Mouse (Mus musculus): ENCODE results near the gene Eva1b. TPM values are rescaled to one million over a fixed set of nuclear protein-coding genes. Genes with fewer than 3 reads are reported as not detected.

Gene Eva1b
- total RNA-seq, 2 experiments from 2014 or later: not detected

GRCm38 (mm10) chr4:126187096-126187495, 39.6 kb downstream of the Eva1b start:
- no peak for ATAC-seq (replicated peaks; ENCODE audit: low FRiP score, poor library complexity, severe bottlenecking)

GRCm38 (mm10) chr4:126190636-126191035, 43.1 kb downstream of the Eva1b start:
- no peak for ATAC-seq (replicated peaks; ENCODE audit: low FRiP score, poor library complexity, severe bottlenecking)

- no peak for ATAC-seq (replicated peaks; ENCODE audit: low FRiP score, poor library complexity, severe bottlenecking)
Measured at GRCm38 (mm10) chr4:126194216-126194615, 46.7 kb downstream of the Eva1b start.

GRCm38 (mm10) chr4:126194916-126195315, 47.4 kb downstream of the Eva1b start:
- ATAC-seq (replicated peaks; ENCODE audit: low FRiP score, poor library complexity, severe bottlenecking): no peak

- no peak for ATAC-seq (replicated peaks; ENCODE audit: low FRiP score, poor library complexity, severe bottlenecking)
Measured at GRCm38 (mm10) chr4:126197485-126197884, 49.9 kb downstream of the Eva1b start.

Other genes with a start within 250 kb of the Eva1b start
- gene Csf3r, start 123.2 kb upstream of the Eva1b start, total RNA-seq (2015; ENCODE audit: low replicate concordance): 74.2 and 86.5 TPM in 2 replicates
- gene Csf3r, start 123.2 kb upstream of the Eva1b start, total RNA-seq (2017; ENCODE audit: low replicate concordance): 18.5 and 32.1 TPM in 2 replicates
- gene Mrps15, start 100.8 kb upstream of the Eva1b start, total RNA-seq (2015; ENCODE audit: low replicate concordance): 28.2 and 37.1 TPM in 2 replicates
- gene Mrps15, start 100.8 kb upstream of the Eva1b start, total RNA-seq (2017; ENCODE audit: low replicate concordance): 3.9 and 14.2 TPM in 2 replicates
- gene Oscp1, start 89.2 kb upstream of the Eva1b start, total RNA-seq (2015; ENCODE audit: low replicate concordance): 1.2 and 3.3 TPM in 2 replicates
- gene Oscp1, start 89.2 kb upstream of the Eva1b start, total RNA-seq (2017; ENCODE audit: low replicate concordance): 2.0 and 5.8 TPM in 2 replicates
- gene Lsm10, start 51.1 kb upstream of the Eva1b start, total RNA-seq (2015; ENCODE audit: low replicate concordance): 5.6 and 14.0 TPM in 2 replicates
- gene Lsm10, start 51.1 kb upstream of the Eva1b start, total RNA-seq (2017; ENCODE audit: low replicate concordance): 2.0 and 6.5 TPM in 2 replicates
- 3.8 and 4.0 TPM in 2 replicates for gene Stk40, start 43.8 kb upstream of the Eva1b start, total RNA-seq (2015; ENCODE audit: low replicate concordance)
- gene Stk40, start 43.8 kb upstream of the Eva1b start, total RNA-seq (2017; ENCODE audit: low replicate concordance): 4.2 TPM in 2 replicates
- not detected in 2 replicates for gene Sh3d21, start 15.7 kb downstream of the Eva1b start, total RNA-seq (2015; ENCODE audit: low replicate concordance)
- 0.09 and 0.70 TPM in 2 replicates for gene Sh3d21, start 15.7 kb downstream of the Eva1b start, total RNA-seq (2017; ENCODE audit: low replicate concordance)
- gene Thrap3, start 55.0 kb downstream of the Eva1b start, total RNA-seq (2015; ENCODE audit: low replicate concordance): 40.5 and 74.0 TPM in 2 replicates
- 130 and 133 TPM in 2 replicates for gene Thrap3, start 55.0 kb downstream of the Eva1b start, total RNA-seq (2017; ENCODE audit: low replicate concordance)
- gene Map7d1, start 108.6 kb downstream of the Eva1b start, total RNA-seq (2015; ENCODE audit: low replicate concordance): 3.3 and 7.3 TPM in 2 replicates
- gene Map7d1, start 108.6 kb downstream of the Eva1b start, total RNA-seq (2017; ENCODE audit: low replicate concordance): 7.7 and 17.0 TPM in 2 replicates
- 8.3 and 12.7 TPM in 2 replicates for gene Trappc3, start 114.6 kb downstream of the Eva1b start, total RNA-seq (2015; ENCODE audit: low replicate concordance)
- 10.7 and 14.2 TPM in 2 replicates for gene Trappc3, start 114.6 kb downstream of the Eva1b start, total RNA-seq (2017; ENCODE audit: low replicate concordance)
- gene Col8a2, start 139.0 kb downstream of the Eva1b start, total RNA-seq (2015; ENCODE audit: low replicate concordance): not detected in 2 replicates
- not detected in 2 replicates for gene Col8a2, start 139.0 kb downstream of the Eva1b start, total RNA-seq (2017; ENCODE audit: low replicate concordance)
- 0.77 and 2.1 TPM in 2 replicates for gene Adprhl2, start 174.0 kb downstream of the Eva1b start, total RNA-seq (2015; ENCODE audit: low replicate concordance)
- gene Adprhl2, start 174.0 kb downstream of the Eva1b start, total RNA-seq (2017; ENCODE audit: low replicate concordance): 4.3 and 4.6 TPM in 2 replicates
- not detected in 2 replicates for gene Tekt2, start 177.9 kb downstream of the Eva1b start, total RNA-seq (2015; ENCODE audit: low replicate concordance)
- gene Tekt2, start 177.9 kb downstream of the Eva1b start, total RNA-seq (2017; ENCODE audit: low replicate concordance): not detected in 2 replicates

All from erythroblast, adult 5-6 weeks (primary cell).